Mouse (Mus musculus) cerebellum, postnatal 10 days (tissue): ENCODE data around the gene Phex.

Source experiments
- DNase-seq, 2 experiments: peaks; one replicate each; pipeline ENCODE4 v3.0.0; 2021; ENCODE audit warnings: mixed read lengths in 2 of 2

Phex gene

DNA sequence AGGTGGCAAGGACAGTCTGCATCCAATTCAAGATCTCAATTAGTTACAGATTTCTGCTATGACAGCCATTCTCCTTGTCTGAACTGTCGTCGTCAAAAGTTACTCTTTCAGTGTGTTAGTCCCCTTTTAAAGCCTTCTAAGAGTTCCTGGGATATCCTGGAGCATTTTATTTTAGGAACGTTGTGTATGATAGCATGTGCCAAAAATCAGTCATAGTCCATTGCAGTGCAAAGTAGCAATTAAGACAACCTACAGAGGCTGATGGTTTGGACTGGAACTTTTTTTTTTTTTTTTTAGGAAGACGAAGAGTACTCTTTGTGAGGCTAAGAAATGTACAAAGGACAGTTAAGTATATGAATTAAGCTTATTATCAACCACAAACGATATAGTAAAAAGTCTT lies at the start of gene Phex:
Phex (minus strand) TSS at position 101 of the 400 bp plus-strand sequence.
- no peak for DNase-seq

DNA sequence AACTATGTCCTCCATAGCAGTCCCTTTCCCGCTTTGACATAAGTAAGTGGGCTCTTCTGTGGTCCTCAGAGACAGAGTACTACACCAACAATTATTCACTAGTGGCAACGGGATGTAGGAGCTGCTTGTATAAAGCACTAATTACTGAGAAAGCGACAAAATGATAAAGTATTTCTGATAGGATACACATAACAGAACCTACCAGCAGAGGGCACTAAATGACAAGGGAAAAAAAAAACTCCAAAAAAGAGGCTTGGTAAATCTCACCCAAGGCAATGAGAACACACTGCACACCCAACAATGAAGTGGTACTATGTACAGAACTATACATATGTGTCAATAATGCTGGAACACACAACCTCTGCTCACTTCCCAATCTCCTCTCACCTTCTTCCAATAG lies 47.6 kb upstream of the Phex start:
- peak; percentile 29 to 71 for DNase-seq

DNA sequence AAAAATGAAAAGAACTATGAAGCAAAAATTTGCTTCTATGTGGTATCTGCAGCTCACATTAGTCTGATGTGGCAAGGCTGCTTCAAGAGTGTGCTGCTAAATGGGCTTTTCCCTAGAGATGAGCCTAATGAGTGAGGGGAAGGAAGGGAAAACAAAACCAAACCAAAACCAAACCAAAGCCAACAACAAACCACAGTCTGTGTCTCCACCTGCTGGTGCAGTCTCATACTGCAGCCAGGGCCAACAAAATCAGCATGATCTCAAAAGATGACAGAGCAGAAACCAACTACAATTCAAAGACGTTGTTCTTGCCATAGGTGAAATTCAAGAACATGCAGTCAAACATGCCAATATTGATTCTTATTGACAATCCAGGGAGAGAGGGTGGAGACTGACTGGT lies 39.3 kb upstream of the Phex start:
- DNase-seq, result peak; percentile 81 to 86

DNA sequence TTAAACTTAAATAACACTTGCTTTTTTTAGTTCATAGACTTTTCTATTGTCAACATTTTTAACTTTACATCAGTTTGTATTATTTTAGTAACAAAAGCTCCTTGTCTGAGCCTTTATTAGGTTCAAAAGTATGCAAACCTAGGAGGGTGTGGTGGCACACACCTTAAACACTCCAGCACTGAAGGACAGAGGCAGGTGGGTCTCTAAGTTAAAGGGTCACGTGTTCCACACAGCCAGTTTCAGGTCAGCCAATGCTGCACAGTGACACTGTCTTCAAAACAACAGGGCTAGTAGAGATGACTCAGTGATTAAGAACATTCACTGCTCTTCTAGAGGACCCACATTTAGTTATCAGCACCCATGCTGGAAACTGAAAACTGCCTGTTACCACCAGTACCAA lies 33.9 kb upstream of the Phex start:
- DNase-seq, result no peak

DNA sequence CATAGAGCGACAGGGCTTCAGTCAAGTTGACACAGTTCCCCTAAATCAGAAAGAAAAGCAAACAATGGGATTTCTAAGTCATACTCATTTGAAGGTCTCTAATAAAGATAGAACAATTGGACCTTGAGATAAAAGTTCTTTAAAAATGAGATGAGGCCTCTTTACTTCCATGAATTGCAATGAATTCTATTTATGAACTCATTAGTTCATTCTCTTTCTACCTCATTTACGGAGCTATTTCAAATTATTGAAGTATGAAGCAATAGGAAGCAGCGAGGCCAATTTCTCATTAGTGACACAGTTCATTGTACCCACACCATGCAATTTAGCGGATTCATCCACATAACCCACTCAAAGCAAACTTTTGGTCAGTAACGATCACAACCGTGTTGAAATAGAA lies 32.3 kb upstream of the Phex start:
- no peak for DNase-seq

DNA sequence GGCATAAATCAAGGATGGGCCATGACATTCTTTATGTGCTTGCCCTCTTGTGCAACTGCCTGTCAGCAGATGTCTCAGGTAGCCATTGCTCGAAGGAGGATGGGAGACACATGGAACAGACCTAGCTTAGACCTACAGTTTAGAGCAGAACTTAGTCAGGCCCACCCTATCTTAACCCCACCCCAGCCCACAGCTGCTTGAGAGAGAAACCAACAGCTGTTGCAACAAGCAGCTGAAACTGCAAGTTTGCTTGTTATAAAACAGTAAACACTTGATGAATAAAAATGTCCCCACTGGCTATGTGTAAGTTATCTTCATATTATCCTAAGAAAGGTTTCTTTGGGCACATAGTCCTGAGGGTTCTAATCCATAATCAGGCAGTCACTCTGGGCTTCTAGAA lies 19.7 kb upstream of the Phex start:
- DNase-seq, result no peak

DNA sequence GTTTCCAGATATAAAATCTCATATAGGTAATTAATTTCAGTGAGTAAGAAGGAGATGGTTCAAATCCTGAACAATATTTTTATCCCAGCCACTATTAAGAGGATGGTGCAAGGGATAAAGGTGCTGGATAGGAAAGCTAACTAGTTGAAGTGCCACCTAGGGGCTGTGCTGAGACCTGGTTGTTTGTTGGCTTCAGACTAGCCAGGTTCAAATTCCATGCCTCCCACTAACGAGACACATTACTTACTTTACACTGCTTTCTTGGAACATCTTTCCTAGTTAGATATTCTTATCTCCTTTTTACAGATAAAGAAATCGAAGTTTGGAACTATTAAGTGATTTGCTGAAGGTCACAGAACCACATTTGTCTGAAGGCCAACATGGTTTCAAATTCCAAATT lies 4.3 kb upstream of the Phex start:
- no peak for DNase-seq

DNA sequence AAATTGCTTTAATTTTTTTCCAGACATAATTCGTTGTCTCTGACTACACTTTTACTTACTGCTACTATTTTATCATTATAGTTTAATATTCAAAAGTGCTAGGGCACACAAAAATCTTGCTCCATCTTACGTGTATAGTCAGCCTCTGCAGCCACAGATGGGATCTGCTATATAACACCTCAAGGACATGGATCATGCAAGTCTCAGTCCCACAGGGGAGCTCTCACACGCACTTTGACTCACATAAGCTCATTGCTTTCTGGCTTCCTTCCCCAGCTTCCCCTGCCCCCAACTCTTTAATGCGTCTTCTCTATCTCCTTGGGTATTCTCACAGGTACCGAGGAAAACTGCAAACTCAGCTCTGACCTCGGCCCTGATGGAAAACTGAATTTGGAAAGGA lies 10.2 kb downstream of the Phex start:
- DNase-seq, result peak; percentile 15 to 19

DNA sequence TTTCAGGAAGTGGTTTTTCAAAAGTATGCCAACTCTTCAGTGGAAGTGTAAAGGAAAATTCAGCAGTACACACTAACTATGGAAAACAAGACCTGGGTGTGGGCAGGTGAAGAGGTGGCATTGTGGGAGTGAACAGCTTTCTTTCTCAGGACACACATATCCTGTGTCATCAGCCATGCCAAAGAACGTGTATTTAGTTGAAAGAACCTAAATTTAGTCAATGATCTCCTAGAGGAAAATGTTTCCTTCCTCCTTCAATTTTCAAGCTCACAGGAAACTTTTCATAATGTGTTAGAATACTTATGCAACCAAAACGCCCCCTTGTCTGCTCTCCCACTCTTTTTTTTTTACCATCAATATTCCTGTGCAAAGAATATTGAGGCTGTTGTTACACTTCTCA lies 23.9 kb downstream of the Phex start:
- DNase-seq, result no peak

DNA sequence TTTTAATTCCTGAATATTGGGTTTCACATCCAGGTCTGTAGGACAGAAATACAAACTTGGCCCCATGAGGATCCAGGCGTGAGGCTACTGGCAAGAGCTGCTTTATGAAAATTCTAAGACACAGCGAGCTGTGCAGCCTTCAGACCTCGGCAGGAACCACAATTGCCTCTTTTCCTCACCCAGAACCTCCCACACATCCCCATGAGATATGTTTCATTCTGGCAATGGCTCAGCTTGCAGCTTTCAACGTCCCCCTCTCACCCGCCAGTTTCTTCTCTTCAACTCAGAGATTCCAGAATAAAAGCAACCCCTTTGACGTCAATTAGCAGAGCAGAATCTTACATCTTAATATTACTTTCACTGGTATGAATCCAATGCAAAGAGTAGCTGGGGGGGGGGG lies 25.0 kb downstream of the Phex start:
- no peak for DNase-seq

DNA sequence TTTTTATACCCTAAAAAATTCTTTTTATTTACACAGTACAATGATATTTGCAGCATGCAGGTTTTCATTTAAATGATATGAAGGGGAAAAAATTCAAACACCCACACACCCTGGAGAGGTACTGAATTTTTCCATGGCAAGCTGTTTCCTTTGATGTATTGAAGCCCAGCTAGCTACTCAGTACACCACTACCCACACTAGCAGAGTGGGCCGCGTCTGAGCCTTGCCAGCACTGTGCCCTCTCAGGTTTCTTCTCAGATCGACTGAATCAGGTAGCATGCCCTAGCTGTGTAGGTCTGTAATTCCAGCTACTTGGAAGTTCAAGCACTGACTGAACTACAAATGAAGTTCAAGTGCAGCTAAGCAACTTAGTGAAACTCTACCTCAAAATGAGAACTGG lies 26.7 kb downstream of the Phex start:
- DNase-seq, result no peak

DNA sequence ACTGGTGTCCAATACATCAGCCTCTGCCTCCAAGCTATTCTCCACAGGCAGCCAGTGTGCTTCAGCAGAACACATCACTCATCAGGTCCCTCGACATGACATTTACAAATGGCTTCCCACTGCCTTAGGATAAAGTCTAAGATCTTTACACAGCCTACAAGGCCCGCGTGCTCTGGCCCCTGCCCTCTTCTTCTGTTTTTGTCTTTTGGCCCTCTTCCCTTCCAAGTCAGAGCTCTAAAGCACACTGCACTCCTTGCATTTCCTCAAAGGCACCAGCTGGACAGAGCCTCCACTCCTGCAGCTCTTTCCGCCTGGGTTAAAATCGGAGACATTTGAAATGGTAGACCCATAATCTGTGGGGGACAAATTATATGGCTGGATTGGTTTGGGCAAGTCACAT lies 28.1 kb downstream of the Phex start:
- peak; percentile 55 to 69 for DNase-seq

DNA sequence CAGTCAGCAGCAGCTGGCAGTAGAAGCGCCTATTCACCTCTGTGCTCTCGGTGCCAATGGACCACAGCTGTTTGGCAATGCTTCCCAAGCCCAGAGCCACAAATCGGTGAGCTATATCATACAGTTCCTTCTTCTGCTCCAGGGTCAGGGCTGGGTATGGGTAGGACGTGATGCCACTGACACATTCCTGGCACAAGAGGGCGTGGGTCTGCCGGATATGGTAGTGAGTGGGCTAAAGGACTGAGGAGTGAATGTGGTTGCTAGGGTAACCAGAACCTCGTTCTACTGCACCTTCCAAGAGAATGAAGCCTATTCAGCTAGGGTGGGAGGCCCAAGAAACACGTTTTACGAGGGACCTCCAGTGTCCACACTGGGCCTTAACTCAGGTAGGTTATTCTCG lies 36.3 kb downstream of the Phex start:
- peak; percentile 25 to 31 for DNase-seq

DNA sequence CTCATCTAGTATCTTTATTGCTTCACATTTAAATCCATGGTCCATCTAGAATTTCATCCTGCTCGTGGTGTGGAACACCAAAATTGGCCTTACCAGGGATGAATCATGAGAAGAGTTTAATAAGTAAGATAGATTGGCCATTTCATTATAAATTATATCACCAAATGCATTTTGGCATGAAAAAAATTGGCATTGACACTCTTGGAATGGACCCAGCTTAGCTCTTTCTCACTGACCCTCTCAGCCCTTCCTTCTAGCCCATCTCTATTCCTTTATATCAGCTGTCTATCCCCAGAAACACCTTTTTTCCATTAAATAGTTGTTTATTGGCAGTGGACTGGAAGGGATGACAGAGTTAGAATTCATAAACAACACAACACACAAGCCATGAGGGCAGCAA lies 37.7 kb downstream of the Phex start:
- peak; percentile 54 to 57 for DNase-seq

DNA sequence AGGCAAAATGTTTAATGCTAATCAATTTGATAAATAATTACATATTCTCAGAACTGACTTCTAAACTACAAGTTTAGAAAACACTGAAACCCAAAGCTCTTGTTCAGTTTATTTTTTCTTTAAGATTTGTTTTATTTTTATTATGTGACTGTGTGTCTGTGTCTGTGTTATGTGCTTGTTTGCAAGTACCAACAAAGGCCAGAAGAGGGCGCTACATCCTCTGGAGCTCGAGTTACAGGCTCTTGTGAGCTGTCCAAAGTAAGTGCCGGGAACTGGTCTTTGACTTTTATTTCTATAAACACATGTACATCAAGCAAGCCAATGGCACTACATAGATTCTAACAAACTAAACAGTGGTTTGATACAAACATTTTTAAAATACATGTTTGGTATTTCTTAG lies 41.2 kb downstream of the Phex start:
- DNase-seq, result peak in 1 of 2 experiments; percentile 10

DNA sequence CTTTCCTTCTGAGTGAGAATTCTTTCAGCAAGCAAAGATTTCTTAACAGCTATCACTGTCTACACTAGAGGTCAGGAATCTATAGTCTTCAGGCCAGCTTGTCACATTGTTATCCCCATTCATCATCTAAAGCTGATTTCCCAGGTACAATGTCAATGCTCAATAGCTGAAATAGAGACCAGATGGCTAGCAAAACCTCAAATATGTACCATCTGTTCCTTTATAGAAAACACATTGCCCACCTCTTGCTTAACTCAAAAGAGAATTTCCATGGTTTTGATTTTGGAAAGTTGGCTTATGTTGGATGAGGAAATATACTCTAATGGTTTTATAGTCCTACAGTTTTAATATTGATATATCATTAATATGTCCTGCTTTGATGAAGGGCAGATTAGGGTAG lies 45.9 kb downstream of the Phex start:
- DNase-seq, result peak in 1 of 2 experiments; percentile 10

DNA sequence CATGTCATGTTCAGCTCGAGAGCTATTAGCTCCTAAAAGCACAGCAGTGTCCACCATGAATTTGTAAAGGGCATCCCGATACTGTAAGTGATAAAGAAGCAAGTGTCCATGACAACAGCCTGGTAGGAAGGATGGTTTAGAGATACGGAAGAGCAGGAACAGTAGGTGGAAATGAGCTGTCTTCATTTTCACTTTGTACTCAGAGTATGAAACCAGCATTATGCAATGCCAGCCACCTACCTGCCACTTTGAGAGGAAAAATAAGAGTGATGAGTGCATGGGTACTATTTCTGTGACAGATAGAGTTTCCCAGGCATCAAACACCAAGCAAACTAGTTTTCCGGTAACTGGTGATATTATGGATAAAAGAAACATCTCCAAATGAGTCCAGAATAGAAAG lies 59.6 kb downstream of the Phex start:
- no peak for DNase-seq

DNA sequence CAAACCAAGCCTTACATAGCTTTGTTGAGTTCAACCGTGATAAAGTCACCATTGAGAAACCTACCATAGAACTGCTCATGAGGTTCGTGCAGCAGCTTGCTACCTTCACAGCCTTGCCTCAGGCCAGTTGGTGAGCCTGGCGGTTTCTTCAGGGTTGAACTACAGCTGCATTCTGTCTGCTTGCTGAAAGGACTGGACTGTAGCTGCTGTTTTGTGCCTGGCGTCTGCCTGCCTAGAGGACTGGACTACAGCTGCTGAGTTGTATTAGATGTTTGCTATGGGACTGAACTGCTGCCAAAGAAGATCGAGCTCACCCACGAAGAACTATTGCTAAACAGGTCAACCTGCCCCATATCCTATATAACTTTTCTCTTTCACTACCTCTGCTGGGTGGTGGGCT lies 68.9 kb downstream of the Phex start:
- DNase-seq, result no peak

DNA sequence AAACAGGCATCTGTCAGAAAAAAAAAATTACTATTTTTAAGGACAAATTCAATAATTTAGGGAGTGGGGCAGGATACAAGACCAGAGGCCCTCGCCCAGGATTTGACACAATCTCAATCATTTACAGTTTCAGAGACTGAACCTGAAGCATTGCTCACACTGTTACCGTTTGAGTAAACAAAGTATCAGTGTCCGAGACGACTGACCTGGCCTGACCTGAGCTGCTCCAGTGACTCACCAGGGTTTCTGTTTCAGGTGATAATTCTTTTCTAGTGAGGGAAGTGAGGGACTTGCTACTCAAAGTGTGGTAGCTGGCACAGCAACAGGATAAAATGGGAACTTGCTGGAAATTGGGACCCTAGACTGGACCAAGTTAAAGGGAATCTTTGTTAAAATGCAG lies 80.4 kb downstream of the Phex start:
- DNase-seq, result no peak

DNA sequence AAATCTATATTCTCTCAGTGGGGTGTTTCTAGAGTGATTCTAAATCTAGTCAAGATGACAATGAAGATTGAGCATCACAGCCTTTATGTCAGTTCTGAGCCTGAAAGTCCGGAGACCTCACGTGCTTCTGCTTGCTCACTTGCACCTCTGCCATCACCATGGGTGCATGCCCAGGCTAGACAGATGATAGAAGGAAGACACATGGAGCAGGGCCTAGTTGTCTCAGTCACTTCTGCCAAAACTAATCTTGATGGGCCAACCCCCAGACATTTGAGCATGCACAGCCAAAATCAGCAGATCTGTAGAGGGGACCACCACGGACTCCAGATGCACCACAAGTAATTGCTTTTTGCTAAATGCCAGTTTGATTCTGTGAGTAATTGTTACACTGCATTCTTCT lies 85.3 kb downstream of the Phex start:
- peak; percentile 73 to 83 for DNase-seq

DNA sequence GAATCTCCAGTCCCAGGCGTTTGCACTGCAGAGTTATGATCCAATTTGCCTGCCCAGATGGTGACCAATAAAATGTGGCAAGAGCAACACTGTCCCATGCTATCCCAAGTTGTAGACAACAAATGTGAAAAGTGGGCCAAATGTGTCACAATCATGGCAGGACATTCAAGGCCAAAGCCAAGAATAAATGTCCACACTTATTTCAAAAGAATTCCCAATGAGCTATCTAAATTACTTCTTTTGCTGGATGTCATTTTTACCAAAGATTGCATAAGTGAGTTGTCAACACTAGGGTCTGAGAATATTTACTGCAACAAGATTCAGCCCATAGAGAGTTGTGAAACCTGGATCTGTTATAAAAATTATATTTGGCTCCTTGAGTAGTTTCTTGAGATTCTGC lies 86.7 kb downstream of the Phex start:
- peak; percentile 18 to 20 for DNase-seq

DNA sequence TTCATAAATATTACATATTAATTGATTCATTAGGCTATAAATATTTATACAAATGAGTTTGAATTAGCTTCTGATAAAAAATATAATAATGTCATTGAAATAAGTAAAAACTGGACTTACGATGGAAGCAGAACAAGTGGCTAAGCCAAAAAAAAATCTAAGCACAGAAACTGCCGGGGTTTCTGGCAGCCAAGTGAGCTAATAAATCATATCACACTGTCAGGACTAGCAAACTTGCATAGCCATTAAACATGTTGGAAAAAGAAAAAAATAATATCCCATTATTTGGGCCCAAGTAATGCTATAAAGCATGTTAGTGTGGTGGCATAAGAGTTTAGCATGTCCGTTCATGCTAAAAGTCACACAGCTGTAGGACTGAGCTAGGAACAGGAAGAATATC lies 87.4 kb downstream of the Phex start:
- DNase-seq, result no peak

DNA sequence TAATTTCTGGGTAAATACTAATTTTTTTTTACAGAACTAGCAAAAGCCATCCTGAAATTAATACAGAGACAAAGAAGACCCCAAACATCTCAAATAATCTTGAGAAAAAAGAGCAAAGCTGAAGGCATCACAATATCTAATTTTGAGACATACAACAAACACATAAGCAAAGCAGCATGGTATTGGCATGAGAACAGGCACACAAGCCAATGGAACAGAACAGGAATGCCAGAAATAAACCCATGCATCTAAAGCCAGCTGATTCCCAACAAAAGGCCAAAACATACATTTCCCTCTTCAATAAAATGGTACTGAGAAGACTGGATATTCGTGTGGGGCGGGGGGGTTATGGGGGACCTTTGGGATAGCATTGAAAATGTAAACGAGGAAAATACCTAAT lies 90.7 kb downstream of the Phex start:
- peak; percentile 39 to 46 for DNase-seq

DNA sequence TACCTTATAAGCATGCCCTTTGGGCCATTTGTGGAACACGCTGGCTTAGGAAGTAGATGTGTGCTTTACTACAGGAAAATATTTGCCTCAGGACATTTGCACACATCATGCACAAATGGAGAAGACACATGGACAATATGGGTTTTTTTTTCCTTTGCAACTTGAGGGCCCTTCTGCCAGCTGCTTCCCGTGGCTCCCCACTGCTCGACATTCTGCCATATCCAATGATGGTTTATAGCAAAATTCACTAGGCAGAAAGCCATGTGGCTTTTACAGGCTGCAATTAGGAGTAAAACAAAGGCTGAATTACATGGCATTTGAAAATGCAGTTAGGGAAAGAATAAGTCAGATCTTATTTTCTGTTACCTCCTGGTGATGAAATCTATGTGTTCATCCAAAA lies 104.8 kb downstream of the Phex start:
- peak; percentile 65 to 78 for DNase-seq

DNA sequence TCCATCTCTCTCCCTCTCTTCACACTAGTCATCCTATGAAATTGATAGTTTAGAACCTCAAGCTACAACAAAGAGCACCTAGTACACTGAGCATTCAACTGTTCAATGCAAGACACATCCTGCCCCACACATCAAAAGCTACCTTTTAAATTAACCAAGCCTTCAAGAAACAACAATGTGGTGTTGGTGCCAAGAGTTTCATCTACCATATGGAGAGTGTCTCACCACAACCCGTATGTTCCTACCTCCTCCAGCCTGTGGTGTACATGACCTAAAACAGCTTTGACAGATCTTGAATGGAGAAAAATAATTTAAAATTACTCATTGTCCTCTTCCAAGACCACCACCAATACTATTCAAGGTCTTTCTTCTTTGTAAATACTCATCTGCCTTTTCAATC lies 106.9 kb downstream of the Phex start:
- peak; percentile 25 to 28 for DNase-seq

DNA sequence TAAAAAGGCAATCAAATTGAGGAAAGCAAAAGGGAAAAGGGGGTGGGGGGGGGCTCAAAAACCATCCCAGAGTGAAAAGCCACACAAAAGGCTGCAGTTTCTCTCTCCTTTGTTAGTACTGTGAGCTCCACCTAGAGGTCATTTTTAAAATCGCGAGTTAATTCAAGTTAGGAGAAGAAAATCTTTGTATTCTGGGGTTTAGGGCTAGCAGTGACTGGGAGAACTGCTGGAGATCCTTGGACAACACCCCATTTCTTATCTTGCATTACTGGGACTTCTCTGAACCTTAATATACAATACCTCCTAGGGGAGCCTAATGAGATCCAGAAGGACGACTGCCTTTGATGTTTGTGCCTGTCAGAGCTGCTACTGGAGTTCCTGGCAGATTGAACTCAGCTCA lies 107.7 kb downstream of the Phex start:
- peak; percentile 67 to 83 for DNase-seq
